Mouse (Mus musculus): ENCODE results near the gene Alg1.

- TF ChIP-seq POLR2A (IDR thresholded peaks at IDR 0.05; ENCODE audit: borderline replicate concordance, low read depth, low read length) (no peak), CTCF (IDR thresholded peaks at IDR 0.05; ENCODE audit: low read depth, low read length) (no peak)
Measured at GRCm38 (mm10) chr16:5282686-5283085, 49.3 kb downstream of the Alg1 start.

Data from bone marrow macrophage, adult 2 months (primary cell).